Mouse (Mus musculus) kidney, adult 2 months (tissue): ENCODE data around the gene Rbbp8nl. TPM values are rescaled to one million over a fixed set of nuclear protein-coding genes. Genes with fewer than 3 reads are reported as not detected.

Experiments
- DNase-seq: peaks from one replicate; pipeline ENCODE4 v3.0.0; 2021
- H3K27ac ChIP-seq: fragments of 200-500 bp; 2 replicates; pipeline ENCODE4 v1.5.1; 2012; ENCODE audit warnings: low read depth, low read length, control low read depth, inconsistent platforms; ENCODE audit not compliant: insufficient read depth
- H3K27me3 ChIP-seq: fragments of 200-500 bp; replicated peaks from 2 replicates; pipeline ENCODE4 v1.6.1; 2012; ENCODE audit warnings: mild to moderate bottlenecking, moderate library complexity, low read length, inconsistent platforms; ENCODE audit not compliant: control insufficient read depth, insufficient read depth
- H3K36me3 ChIP-seq: fragments of 200-500 bp; 2 replicates; pipeline ENCODE4 v1.6.1; 2012; ENCODE audit warnings: mild to moderate bottlenecking, moderate library complexity, low read length, inconsistent platforms; ENCODE audit not compliant: control insufficient read depth, insufficient read depth
- H3K4me1 ChIP-seq: fragments of 200-500 bp; 2 replicates; pipeline ENCODE4 v1.6.1; 2011; ENCODE audit warnings: low read length; ENCODE audit not compliant: control insufficient read depth, insufficient read depth
- H3K4me3 ChIP-seq: fragments of 200-500 bp; 2 replicates; pipeline ENCODE4 v1.5.1; 2011; ENCODE audit warnings: mild to moderate bottlenecking, low read depth, low read length, control low read depth; ENCODE audit not compliant: insufficient read depth
- CTCF ChIP-seq: fragments of 200-500 bp; conservative IDR thresholded peaks from 2 replicates; pipeline ENCODE4 v1.5.1; 2011; ENCODE audit warnings: low read depth, mild to moderate bottlenecking, control low read depth, low read length, moderate library complexity, mixed read lengths; ENCODE audit not compliant: insufficient read depth, insufficient read length
- POLR2A ChIP-seq: fragments of 200-500 bp; IDR thresholded peaks from one replicate; pipeline ENCODE4 v1.6.1; 2011; ENCODE audit warnings: low read depth, low read length, control low read depth
- WGBS: fragments of 180-500 bp; shearing (Covaris S2); methylation state at CpG from one replicate; pipeline ENCODE4 v1.1.7; 2018; 5-methylcytosine and 5-hydroxymethylcytosine counted together
- polyA plus RNA-seq: library from polyadenylated mRNA; depleted of rRNA; stranded (reverse); fragments of >200 nt; gene quantifications from 2 replicates; pipeline ENCODE4 v1.2.3, GENCODE M21; 2012

Gene Rbbp8nl
- polyA plus RNA-seq, 1 experiment = 0.50 TPM

DNA sequence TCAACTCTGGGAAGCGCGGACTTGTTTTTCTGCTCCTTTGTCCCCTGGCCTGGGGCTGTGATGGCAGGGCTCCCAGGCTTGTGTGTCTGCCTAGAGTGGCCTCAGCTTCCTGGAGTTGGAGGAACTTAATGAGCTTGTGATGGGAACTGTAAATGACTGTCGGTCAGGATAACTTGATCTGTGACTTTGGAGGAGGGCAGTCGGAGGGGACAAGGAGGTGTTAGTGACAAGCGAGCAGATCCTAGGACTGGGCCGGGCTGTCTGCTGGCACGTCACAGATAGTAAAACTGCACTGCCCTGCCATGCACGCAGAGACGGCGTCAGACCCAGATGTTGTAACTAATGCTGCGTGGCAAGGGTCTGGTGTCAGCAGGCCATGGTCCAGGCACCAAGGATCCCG is 13.8 kb upstream of the Rbbp8nl start:
- WGBS = 53% methylated on average over 12 of the region's 12 CpGs
- DNase-seq = peak; percentile 21
- Histone ChIP-seq H3K36me3 (no peaks in the 10 kb centered on the region), H3K4me1 (no peaks in the 10 kb centered on the region), H3K27me3 (no peaks in the 10 kb centered on the region), H3K4me3 (no peak overlapping the region), H3K27ac (no peak overlapping the region)
- TF ChIP-seq POLR2A = no peak
- no peak for TF ChIP-seq CTCF

DNA sequence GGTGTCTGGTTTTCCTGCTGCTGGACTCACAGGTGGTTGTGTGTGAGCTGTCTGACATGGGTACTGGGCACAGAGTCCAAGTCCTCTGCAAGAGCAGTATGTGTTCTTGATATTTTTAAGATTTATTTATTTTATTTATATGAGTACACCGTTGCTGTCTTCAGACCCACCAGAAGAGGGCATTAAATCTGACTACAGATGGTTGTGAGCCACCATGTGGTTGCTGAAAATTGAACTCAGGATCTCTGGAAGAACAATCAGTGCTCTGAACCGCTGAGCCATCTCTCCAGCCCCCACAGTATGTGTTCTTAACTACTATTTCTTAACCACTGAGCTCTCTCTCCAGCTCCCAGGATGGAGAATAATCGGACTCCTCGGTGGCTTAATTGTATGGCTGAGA is 12.5 kb upstream of the Rbbp8nl start:
- 76% methylated on average over 4 of the region's 4 CpGs for WGBS
- no peaks in the 10 kb centered on the region for H3K4me1 ChIP-seq
- no peak for TF ChIP-seq POLR2A
- no peak for TF ChIP-seq CTCF

DNA sequence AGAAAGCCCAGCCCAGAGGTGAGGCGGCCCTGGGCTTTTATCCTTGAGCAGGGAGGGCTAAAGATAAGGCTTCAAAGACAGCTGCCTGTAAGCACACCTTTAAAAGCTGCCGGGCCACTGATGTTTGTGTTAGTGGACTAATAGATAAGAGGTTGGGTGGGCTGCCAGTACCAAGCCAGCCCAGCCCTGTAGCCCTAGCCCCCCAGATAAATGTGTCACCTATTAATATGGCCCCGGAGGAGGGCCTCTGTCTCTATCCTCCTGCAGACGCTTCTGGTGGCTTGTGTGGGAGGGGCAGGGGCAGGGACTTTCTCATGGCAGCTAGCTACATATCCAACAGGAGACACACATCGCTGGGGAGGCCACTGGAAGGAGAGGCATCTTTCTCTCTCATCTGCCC is 11.1 kb upstream of the Rbbp8nl start:
- 48% methylated on average over 5 of the region's 5 CpGs for WGBS
- TF ChIP-seq CTCF (no peak), POLR2A (no peak)
- Histone ChIP-seq H3K4me1 (no peaks in the 10 kb centered on the region), H3K27ac (no peak overlapping the region), H3K4me3 (no peak overlapping the region), H3K27me3 (no peaks in the 10 kb centered on the region), H3K36me3 (no peaks in the 10 kb centered on the region)
- no peak for DNase-seq

More for the DNA sequence above, 12.5 kb upstream of the Rbbp8nl start:
- DNase-seq = no peak
- no peaks in the 10 kb centered on the region for H3K36me3 ChIP-seq
- H3K27ac ChIP-seq = no peak overlapping the region
- no peaks in the 10 kb centered on the region for H3K27me3 ChIP-seq
- no peak overlapping the region for H3K4me3 ChIP-seq

DNA sequence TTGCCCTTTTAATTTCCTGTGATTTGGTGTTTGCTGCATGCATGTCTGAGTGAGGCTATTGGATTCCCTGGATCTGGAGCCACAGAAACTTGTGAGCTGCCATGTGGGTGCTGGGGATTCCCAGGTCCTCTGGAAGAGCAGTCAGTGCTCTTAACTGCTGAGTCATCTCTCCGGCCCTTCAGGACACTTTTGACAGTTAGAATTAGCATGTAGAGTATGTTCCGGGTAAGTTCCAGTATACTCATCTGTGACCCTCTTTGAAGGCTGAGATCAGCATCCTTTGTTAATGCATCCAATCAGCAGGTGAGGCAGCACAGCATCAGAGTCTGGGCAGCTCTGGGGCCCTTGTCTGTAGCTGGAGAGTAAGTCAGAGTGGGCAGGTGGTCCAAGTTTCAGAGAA is 10.6 kb upstream of the Rbbp8nl start:
- WGBS = 71% methylated on average over 2 of the region's 2 CpGs
- Histone ChIP-seq H3K4me1 (no peaks in the 10 kb centered on the region), H3K27me3 (no peaks in the 10 kb centered on the region), H3K27ac (no peak overlapping the region), H3K36me3 (no peaks in the 10 kb centered on the region), H3K4me3 (no peak overlapping the region)
- TF ChIP-seq CTCF (no peak), POLR2A (no peak)
- no peak for DNase-seq

DNA sequence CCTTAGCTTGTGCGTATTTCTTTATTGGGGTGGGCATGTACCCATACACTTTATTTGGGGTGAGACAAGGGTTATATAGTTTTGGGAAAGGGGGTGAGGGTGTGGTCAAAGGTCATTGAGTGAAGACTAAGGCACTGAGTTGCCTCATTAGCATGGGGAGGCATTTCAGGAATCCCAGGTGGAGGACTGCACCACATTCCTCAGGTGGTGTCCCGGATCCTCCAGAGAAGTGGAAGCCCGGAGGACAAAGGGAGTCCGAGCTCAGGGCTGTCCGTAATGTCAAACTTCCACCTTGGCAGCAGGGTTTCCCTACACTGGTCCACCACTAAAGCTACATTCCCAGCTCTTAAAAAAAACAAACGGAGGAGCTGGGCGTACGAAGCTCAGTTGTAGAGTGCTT is 3.2 kb upstream of the Rbbp8nl start:
- no peak for DNase-seq
- 69% methylated on average over 8 of the region's 8 CpGs for WGBS
- Histone ChIP-seq H3K4me3 (no peak overlapping the region), H3K36me3 (no peaks in the 10 kb centered on the region), H3K27ac (no peak overlapping the region), H3K4me1 (no peaks in the 10 kb centered on the region), H3K27me3 (no peaks in the 10 kb centered on the region)
- TF ChIP-seq POLR2A (no peak), CTCF (no peak)

DNA sequence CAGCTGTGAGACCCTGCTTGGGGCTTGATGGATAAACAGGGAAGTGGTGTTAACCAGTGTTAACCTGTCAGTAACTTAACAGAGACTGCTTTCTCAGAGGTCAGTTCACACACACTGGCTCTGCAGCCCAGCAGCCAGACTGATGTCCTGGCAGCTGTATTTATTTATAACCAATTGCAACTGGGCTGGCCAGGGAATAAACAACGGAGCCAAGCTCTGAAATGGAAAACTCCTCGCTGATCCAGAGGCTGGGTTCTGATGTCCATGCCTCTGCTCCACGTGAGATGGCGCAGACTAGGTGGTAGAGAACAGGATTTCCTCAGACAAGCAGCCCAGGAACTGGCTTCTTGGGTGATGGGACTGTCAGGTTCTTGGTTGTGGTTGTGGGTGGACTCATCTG is 2.3 kb upstream of the Rbbp8nl start:
- H3K4me1 ChIP-seq = no peaks in the 10 kb centered on the region
- H3K27me3 ChIP-seq = no peaks in the 10 kb centered on the region
- 47% methylated on average over 4 of the region's 4 CpGs for WGBS
- no peak overlapping the region for H3K4me3 ChIP-seq
- no peak for DNase-seq
- TF ChIP-seq CTCF = no peak
- TF ChIP-seq POLR2A = no peak
- no peak overlapping the region for H3K27ac ChIP-seq
- no peaks in the 10 kb centered on the region for H3K36me3 ChIP-seq

DNA sequence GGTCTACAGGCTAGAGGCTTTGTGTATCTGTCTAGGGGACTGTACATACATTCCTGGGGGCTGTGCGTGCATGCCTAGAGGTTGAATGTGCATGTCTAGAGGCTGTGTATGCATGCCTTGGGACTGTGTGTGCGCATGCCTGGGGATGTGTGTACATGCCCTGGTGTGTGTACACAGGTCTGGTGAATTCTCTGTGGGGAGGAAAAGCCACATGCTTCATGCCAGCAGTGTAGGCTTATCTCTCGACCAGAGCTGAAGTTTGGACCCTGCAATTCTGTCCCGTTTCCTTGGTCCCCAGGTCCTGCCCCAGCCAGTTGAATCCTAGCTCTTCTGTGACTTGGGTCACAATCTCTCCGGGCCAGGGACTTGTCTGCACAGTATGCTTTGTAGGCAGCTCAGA is 1.9 kb upstream of the Rbbp8nl start:
- 66% methylated on average over 5 of the region's 5 CpGs for WGBS
- Histone ChIP-seq H3K27ac (no peak overlapping the region), H3K4me3 (no peak overlapping the region), H3K4me1 (no peaks in the 10 kb centered on the region), H3K27me3 (no peaks in the 10 kb centered on the region), H3K36me3 (no peaks in the 10 kb centered on the region)
- TF ChIP-seq POLR2A = no peak
- TF ChIP-seq CTCF = no peak
- DNase-seq = no peak

DNA sequence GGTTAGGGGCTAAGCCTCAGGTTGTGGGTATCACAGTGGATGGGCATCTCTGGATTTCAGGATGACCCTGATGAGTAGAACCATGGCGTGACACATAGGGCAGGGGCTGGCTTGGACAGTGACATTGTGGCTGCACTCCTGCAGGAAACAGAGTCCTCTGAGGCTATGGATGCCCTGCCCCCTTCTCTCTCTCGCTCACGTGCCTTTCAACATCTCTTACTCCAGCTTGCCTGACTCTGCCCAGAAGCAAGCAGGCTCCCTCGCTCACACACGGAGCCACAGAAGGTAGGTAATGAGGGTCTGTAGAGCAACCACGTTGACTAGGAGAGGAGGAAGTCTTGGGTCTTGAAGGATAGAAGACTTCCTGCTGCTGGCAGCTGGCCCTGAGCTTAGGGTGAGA is 824 bp upstream of the Rbbp8nl start:
- no peak for TF ChIP-seq CTCF
- no peak for TF ChIP-seq POLR2A
- WGBS = 55% methylated on average over 6 of the region's 6 CpGs
- no peak overlapping the region for H3K27ac ChIP-seq
- no peak overlapping the region for H3K4me3 ChIP-seq
- H3K27me3 ChIP-seq = no peaks in the 10 kb centered on the region
- DNase-seq = no peak
- H3K4me1 ChIP-seq = no peaks in the 10 kb centered on the region
- no peaks in the 10 kb centered on the region for H3K36me3 ChIP-seq
